ENCODE assay signal across 8 mouse cellular contexts in the genomic region with DNA sequence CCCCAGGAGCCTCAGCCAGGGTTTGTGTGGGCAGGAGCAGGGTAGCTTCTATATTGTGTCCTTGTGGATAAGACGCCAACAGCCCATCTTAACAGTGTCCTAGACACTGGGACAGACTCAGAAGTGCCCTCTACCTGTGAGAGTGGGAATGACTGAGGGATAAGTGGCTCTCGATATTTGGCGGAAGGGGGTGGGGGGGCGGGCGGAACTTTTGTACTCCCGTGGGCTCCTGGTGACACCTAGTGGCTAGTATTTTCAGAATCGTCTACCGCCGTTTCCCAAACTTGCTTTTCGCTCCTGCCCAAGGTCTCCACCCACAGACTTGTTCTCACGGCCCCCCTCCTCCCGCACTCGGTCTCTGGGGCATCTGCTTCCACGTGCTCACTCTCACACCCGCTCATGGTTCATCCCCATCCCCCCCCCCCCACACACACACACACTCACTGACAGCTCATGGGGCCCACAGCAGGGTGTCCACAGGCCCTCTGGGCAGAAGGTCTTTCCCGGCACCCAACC. TPM values are rescaled to one million over a fixed set of nuclear protein-coding genes. Genes with fewer than 3 reads are reported as not detected.
DNase-seq lines count a peak whose midpoint lies in the region; ATAC-seq and TF ChIP-seq lines count a peak whose summit lies in the region.

No protein-coding gene starts in this region.

- peak; percentile 86 for TF ChIP-seq RAD21 in MEL (IDR thresholded peaks at IDR 0.05; ENCODE audit: low read depth, low read length)

- H3K27me3 ChIP-seq in MEL (ENCODE audit: control insufficient read depth in 1 of 2, insufficient read depth in 2 of 2, low read length in 2 of 2): no peaks in the 10 kb centered on the region
- no peaks in the 10 kb centered on the region for H3K27me3 ChIP-seq in forebrain, embryonic 14.5 days (replicated peaks; ENCODE audit: control insufficient read depth, insufficient read depth, low read length)
- H3K27me3 ChIP-seq in liver, postnatal 0 days (ENCODE audit: insufficient read depth, low read length): no peaks in the 10 kb centered on the region
- H3K27me3 ChIP-seq in neural tube, embryonic 14.5 days (ENCODE audit: control insufficient read depth, insufficient read depth, low read length): no peaks in the 10 kb centered on the region

- H3K9ac ChIP-seq in MEL (ENCODE audit: control insufficient read depth, low read depth, low read length, poor library complexity, severe bottlenecking): peak overlapping the region; percentile 46
- no peak overlapping the region for H3K9ac ChIP-seq in forebrain, embryonic 14.5 days (ENCODE audit: low read length)
- no peak overlapping the region for H3K9ac ChIP-seq in liver, postnatal 0 days (replicated peaks)
- no peak overlapping the region for H3K9ac ChIP-seq in neural tube, embryonic 14.5 days (replicated peaks; ENCODE audit: low read depth, low read length)

- H3K79me2 ChIP-seq in MEL (ENCODE audit: control insufficient read depth, insufficient read depth, low read length, poor library complexity): no peaks in the 10 kb centered on the region

- 3% methylated on average over 16 of the region's 16 CpGs for WGBS in forebrain, embryonic 14.5 days
- WGBS in liver, postnatal 0 days (ENCODE audit: insufficient replicate concordance): 3% methylated on average over 16 of the region's 16 CpGs
- WGBS in neural tube, embryonic 14.5 days: 3% methylated on average over 16 of the region's 16 CpGs

- H3K9me3 ChIP-seq in MEL (replicated peaks; ENCODE audit: insufficient read depth, low read length): no peaks in the 10 kb centered on the region
- H3K9me3 ChIP-seq in forebrain, embryonic 14.5 days (replicated peaks; ENCODE audit: control insufficient read depth, low read length): no peaks in the 10 kb centered on the region
- H3K9me3 ChIP-seq in liver, postnatal 0 days (ENCODE audit: low read length): no peaks in the 10 kb centered on the region
- no peaks in the 10 kb centered on the region for H3K9me3 ChIP-seq in neural tube, embryonic 14.5 days (ENCODE audit: control insufficient read depth, low read length)

- intact Hi-C loops in heart, postnatal 14 days (cut with DNase I): loop anchor here (1.0 to 10.0 kb wide), 5 partner anchors 93 to 767 kb away; no protein-coding TSS in a partner anchor

- DNase-seq in MEL (ENCODE audit: low read depth, low spot score): peak; percentile 82
- peak; percentile 38 for DNase-seq in c-Kit-positive CD71-positive TER-119-negative erythroid progenitor cells, embryonic 14.5 days (ENCODE audit: low read depth)
- peak; percentile 93 for DNase-seq in forebrain, embryonic 14.5 days (ENCODE audit: low spot score)
- peak; percentile 78 to 88 for DNase-seq in heart, postnatal 14 days
- DNase-seq in kidney, postnatal 4 days: peak; percentile 86 to 90
- DNase-seq in liver, postnatal 0 days: peak; percentile 80
- DNase-seq in thymus, postnatal 25 days: peak; percentile 54

- H3K4me1 ChIP-seq in MEL (ENCODE audit: control insufficient read depth in 1 of 2, insufficient read depth in 2 of 2, low read length in 2 of 2): peaks cover 0 to 5% of the 10 kb centered on the region in 2 experiments; a peak in 1 of 4 replicates
- H3K4me1 ChIP-seq in forebrain, embryonic 14.5 days (ENCODE audit: control insufficient read depth, insufficient read depth, low read length): no peaks in the 10 kb centered on the region
- H3K4me1 ChIP-seq in liver, postnatal 0 days (ENCODE audit: insufficient read depth): peaks cover 9% of the 10 kb centered on the region
- H3K4me1 ChIP-seq in neural tube, embryonic 14.5 days (ENCODE audit: control insufficient read depth, insufficient read depth, low read length): no peaks in the 10 kb centered on the region

- ATAC-seq in forebrain, embryonic 14.5 days: peak; percentile 89
- peak; percentile 66 for ATAC-seq in liver, postnatal 0 days
- ATAC-seq in neural tube, embryonic 14.5 days (ENCODE audit: low read depth): peak; percentile 82

- no peaks in the 10 kb centered on the region for H3K36me3 ChIP-seq in MEL (ENCODE audit: control insufficient read depth in 1 of 2, insufficient read depth in 2 of 2, low read length in 2 of 2)
- no peaks in the 10 kb centered on the region for H3K36me3 ChIP-seq in forebrain, embryonic 14.5 days (ENCODE audit: control insufficient read depth, insufficient read depth, low read length)
- H3K36me3 ChIP-seq in liver, postnatal 0 days (replicated peaks; ENCODE audit: insufficient read depth, low read length): no peaks in the 10 kb centered on the region
- no peaks in the 10 kb centered on the region for H3K36me3 ChIP-seq in neural tube, embryonic 14.5 days (ENCODE audit: control insufficient read depth, insufficient read depth, low read length)

- no peak overlapping the region for H3K27ac ChIP-seq in MEL (ENCODE audit: control insufficient read depth, low read depth, low read length)
- H3K27ac ChIP-seq in forebrain, embryonic 14.5 days (ENCODE audit: low read depth, low read length): no peak overlapping the region
- H3K27ac ChIP-seq in liver, postnatal 0 days (ENCODE audit: low read depth): no peak overlapping the region
- H3K27ac ChIP-seq in neural tube, embryonic 14.5 days (ENCODE audit: low read depth, low read length): no peak overlapping the region

- peak; percentile 57 to 82 (median 63) for TF ChIP-seq CTCF in MEL (IDR thresholded peaks at IDR 0.05 in 2 of 3, conservative IDR thresholded peaks at IDR 0.05 in 1 of 3; ENCODE audit: control insufficient read depth in 1 of 3, insufficient read depth in 1 of 3, low read depth in 2 of 3, low read length in 3 of 3, poor library complexity in 1 of 3, severe bottlenecking in 1 of 3)
- TF ChIP-seq CTCF in liver, postnatal 0 days (IDR thresholded peaks at IDR 0.05; ENCODE audit: low read depth): peak; percentile 81

- no peak for TF ChIP-seq EP300 in MEL (IDR thresholded peaks at IDR 0.05; ENCODE audit: low read depth in 1 of 2, low read length in 2 of 2)
- no peak for TF ChIP-seq EP300 in liver, postnatal 0 days (IDR thresholded peaks at IDR 0.05; ENCODE audit: low read depth)

- peak overlapping the region in 1 of 2 experiments; percentile 32; a peak in 1 of 4 replicates for H3K4me3 ChIP-seq in MEL (ENCODE audit: control insufficient read depth in 1 of 2, insufficient read depth in 1 of 2, low read depth in 2 of 2, low read length in 2 of 2)
- no peak overlapping the region for H3K4me3 ChIP-seq in forebrain, embryonic 14.5 days (ENCODE audit: low read depth, low read length)
- H3K4me3 ChIP-seq in liver, postnatal 0 days (ENCODE audit: low read depth, low read length): no peak overlapping the region
- H3K4me3 ChIP-seq in neural tube, embryonic 14.5 days (ENCODE audit: low read depth, low read length): no peak overlapping the region

- no peak for TF ChIP-seq POLR2A in MEL (IDR thresholded peaks at IDR 0.05; ENCODE audit: control insufficient read depth in 1 of 2, insufficient read depth in 1 of 2, low read depth in 1 of 2, low read length in 2 of 2, poor library complexity in 1 of 2)

- H3K4me2 ChIP-seq in forebrain, embryonic 14.5 days (ENCODE audit: low read length): peak overlapping the region; percentile 33; the same call in 1 of the 2 replicates
- H3K4me2 ChIP-seq in liver, postnatal 0 days (ENCODE audit: low read depth, low read length): no peak overlapping the region
- no peak overlapping the region for H3K4me2 ChIP-seq in neural tube, embryonic 14.5 days (ENCODE audit: low read depth, low read length)

TF ChIP-seq in MEL, 35 proteins besides CTCF, POLR2A, EP300 and RAD21 (continues in another document):
- TF ChIP-seq TCF12 (IDR thresholded peaks at IDR 0.05; ENCODE audit: low read depth, low read length) (0 out of 2 replicates have a peak, but pooled peaks have one; percentile 8), SIN3A (IDR thresholded peaks at IDR 0.05; ENCODE audit: low read length) (peak; percentile 45; the same call in 1 of the 2 replicates), NRF1 (IDR thresholded peaks at IDR 0.05; ENCODE audit: insufficient read depth, low read depth, low read length, poor library complexity, severe bottlenecking) (no peak), TBP (IDR thresholded peaks at IDR 0.05; ENCODE audit: low read depth, low read length) (no peak), ZC3H11A (IDR thresholded peaks at IDR 0.05; ENCODE audit: low read depth, low read length) (peak; percentile 78), MAZ (IDR thresholded peaks at IDR 0.05; ENCODE audit: low read depth, low read length) (peak; percentile 48; the same call in 1 of the 2 replicates), SMC3 (IDR thresholded peaks at IDR 0.05; ENCODE audit: low read depth, low read length) (peak; percentile 89), BHLHE40 (IDR thresholded peaks at IDR 0.05; ENCODE audit: borderline replicate concordance, low read depth, low read length) (0 out of 2 replicates have a peak, but pooled peaks have one; percentile 19)

RNA-seq across cellular contexts. Expression of a gene that starts 14.3 kb away (rescaled TPM):
- not detected in 2 replicates for total RNA-seq in MEL (2012; rRNA removed)
- not detected for polyA plus RNA-seq in MEL (2012; ENCODE audit: insufficient read depth in 1 of 2, insufficient read length in 2 of 2, low read depth in 1 of 2, low replicate concordance in 2 of 2, missing spikeins in 1 of 2)
- 2.1 and 4.2 TPM in 2 replicates for polyA plus RNA-seq in forebrain, embryonic 14.5 days (2014; fragmentation: Nextera tagmentation; extraction: Ambion mirVana)
- total RNA-seq in heart, postnatal 14 days (2021): 1 to 10 TPM in 1 of 2 experiments, under 1 TPM in 1; 0.88 to 1.6 TPM
- polyA plus RNA-seq in liver, postnatal 0 days (2015; fragmentation: Nextera tagmentation; extraction: Ambion mirVana): 0.12 TPM in 2 replicates
- 14.0 and 20.2 TPM in 2 replicates for polyA plus RNA-seq in neural tube, embryonic 14.5 days (2014; fragmentation: Nextera tagmentation; extraction: Ambion mirVana)

RNA-seq across cellular contexts. Expression of a gene that starts 43.4 kb away (rescaled TPM):
- total RNA-seq in MEL (2012; rRNA removed): not detected in 2 replicates
- not detected for polyA plus RNA-seq in MEL (2012; ENCODE audit: insufficient read depth in 1 of 2, insufficient read length in 2 of 2, low read depth in 1 of 2, low replicate concordance in 2 of 2, missing spikeins in 1 of 2)
- 21.4 and 22.3 TPM in 2 replicates for polyA plus RNA-seq in forebrain, embryonic 14.5 days (2014; fragmentation: Nextera tagmentation; extraction: Ambion mirVana)
- total RNA-seq in heart, postnatal 14 days (2021): 1 to 10 TPM; 8.9 to 9.0 TPM
- 0.61 and 0.69 TPM in 2 replicates for polyA plus RNA-seq in liver, postnatal 0 days (2015; fragmentation: Nextera tagmentation; extraction: Ambion mirVana)
- polyA plus RNA-seq in neural tube, embryonic 14.5 days (2014; fragmentation: Nextera tagmentation; extraction: Ambion mirVana): 27.7 and 33.0 TPM in 2 replicates

RNA-seq across cellular contexts. Expression of a gene that starts 52.8 kb away (rescaled TPM):
- total RNA-seq in MEL (2012; rRNA removed): 1.7 and 2.3 TPM in 2 replicates
- 1 to 10 TPM in 1 of 2 experiments, not detected in 1; 4.4 TPM for polyA plus RNA-seq in MEL (2012; ENCODE audit: insufficient read depth in 1 of 2, insufficient read length in 2 of 2, low read depth in 1 of 2, low replicate concordance in 2 of 2, missing spikeins in 1 of 2)
- 0.38 and 0.62 TPM in 2 replicates for polyA plus RNA-seq in forebrain, embryonic 14.5 days (2014; fragmentation: Nextera tagmentation; extraction: Ambion mirVana)
- 10 to 100 TPM in 1 of 2 experiments, 1 to 10 TPM in 1; 5.2 to 11.5 TPM for total RNA-seq in heart, postnatal 14 days (2021)
- polyA plus RNA-seq in liver, postnatal 0 days (2015; fragmentation: Nextera tagmentation; extraction: Ambion mirVana): 20.2 and 34.0 TPM in 2 replicates
- polyA plus RNA-seq in neural tube, embryonic 14.5 days (2014; fragmentation: Nextera tagmentation; extraction: Ambion mirVana): 0.62 and 0.77 TPM in 2 replicates

Comparison
In these comparisons a context has a peak if more than half of its experiments do, and no peak if none do; other contexts are left out.
1. DNase-seq: peak in every context shown above with its lines; median percentile 93 in forebrain, embryonic 14.5 days; 88 in kidney, postnatal 4 days; 83 in heart, postnatal 14 days; 82 in MEL; 80 in liver, postnatal 0 days; 54 in thymus, postnatal 25 days; 38 in c-Kit-positive CD71-positive TER-119-negative erythroid progenitor cells, embryonic 14.5 days.
2. RNA of a gene that starts 43.4 kb away (polyA plus RNA-seq): 27.7 to 33.0 TPM in neural tube, embryonic 14.5 days and 21.4 to 22.3 TPM in forebrain, embryonic 14.5 days; 0.61 to 0.69 TPM in liver, postnatal 0 days and not detected in MEL; every median in the first group is over 10 times any median in the second.
3. Peak in every context shown above with its lines, with median percentiles within 50 percentile points of each other: ATAC-seq.